Mouse (Mus musculus) cerebral cortex, adult 2 months (tissue): ENCODE measurements around the gene Fap.

ENCODE experiments used
- WGBS: fragments of 180-500 bp; shearing (Covaris S2); methylation state at CpG from one replicate; pipeline ENCODE4 v1.1.7; 2018; 5-methylcytosine and 5-hydroxymethylcytosine counted together

The Fap gene

DNA sequence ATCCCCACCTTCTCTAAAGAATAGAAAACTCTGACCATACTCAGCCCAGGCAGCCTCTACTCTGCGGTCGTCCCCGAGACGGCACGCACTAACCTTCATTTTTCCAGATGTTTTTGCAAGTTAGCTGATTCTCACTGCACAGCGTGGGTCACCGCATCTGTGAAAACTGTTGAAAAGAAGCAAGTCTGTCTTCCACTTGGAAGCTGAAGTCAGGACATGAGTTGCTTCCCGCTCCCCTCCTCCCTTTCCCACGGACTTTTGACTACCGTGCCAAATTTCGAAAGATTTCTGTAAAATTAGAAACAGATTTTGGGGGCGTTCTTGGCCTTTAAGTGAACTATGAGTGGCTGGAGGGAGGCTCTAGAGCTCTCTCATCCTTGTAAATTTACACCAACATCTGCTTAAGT is at the start of gene Fap:
Fap (minus strand) TSS at position 323 of the 407 bp plus-strand sequence.
- 47% methylated on average over 12 of the region's 12 CpGs for WGBS

GRCm38 (mm10) chr2:62623024-62623441 is 49.2 kb upstream of the Fap start:
- WGBS: 36% methylated on average over 8 of the region's 8 CpGs

DNA sequence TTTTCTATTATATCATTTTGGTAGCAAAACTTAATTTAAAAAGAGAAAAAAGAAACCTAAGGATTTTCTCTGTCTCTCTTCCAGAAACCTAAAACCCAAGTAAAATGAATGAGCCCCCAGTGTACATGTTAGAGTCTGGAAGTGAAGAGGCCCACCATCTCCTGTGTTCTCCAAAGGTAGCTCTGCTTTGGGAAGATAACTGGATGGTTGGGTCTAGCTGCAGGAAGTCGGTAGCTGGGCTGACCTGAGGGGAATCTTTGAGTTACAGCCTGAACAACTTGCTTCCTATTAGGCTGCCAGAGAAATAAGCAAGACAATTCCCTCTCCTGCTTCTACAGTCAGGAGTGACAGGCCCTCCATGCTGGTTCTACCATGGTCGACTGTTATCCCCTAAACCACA is 45.8 kb upstream of the Fap start:
- 62% methylated on average over 2 of the region's 2 CpGs for WGBS

- 80% methylated on average over 7 of the region's 7 CpGs for WGBS
Observed at GRCm38 (mm10) chr2:62618934-62619341, 45.1 kb upstream of the Fap start.

- WGBS: 92% methylated on average over 4 of the region's 4 CpGs
Observed at GRCm38 (mm10) chr2:62613133-62613532, 39.3 kb upstream of the Fap start.

DNA sequence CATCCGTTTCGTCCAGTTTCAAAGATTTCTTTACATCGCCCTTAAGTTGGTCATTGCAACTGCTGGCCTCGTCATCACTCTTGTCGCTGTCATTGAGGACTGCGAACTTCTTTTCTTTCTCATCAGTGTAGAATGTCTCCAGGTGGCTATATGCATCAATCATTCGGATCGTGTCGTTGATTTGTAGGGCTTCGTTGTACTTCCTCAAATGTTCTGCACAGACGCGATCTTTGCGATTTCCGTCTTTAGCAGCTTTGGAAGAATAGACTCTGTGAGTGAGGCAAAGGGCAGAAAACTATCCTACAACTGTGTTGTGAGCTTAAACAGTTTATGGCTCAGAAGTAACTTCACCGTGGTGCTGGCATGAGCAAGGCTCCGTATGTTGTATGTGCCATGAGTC is 32.3 kb upstream of the Fap start:
- WGBS: 91% methylated on average over 16 of the region's 16 CpGs

GRCm38 (mm10) chr2:62603530-62603929 is 29.7 kb upstream of the Fap start:
- 77% methylated on average over 5 of the region's 5 CpGs for WGBS

GRCm38 (mm10) chr2:62596586-62596985 is 22.7 kb upstream of the Fap start:
- WGBS: 89% methylated on average over 5 of the region's 5 CpGs

DNA sequence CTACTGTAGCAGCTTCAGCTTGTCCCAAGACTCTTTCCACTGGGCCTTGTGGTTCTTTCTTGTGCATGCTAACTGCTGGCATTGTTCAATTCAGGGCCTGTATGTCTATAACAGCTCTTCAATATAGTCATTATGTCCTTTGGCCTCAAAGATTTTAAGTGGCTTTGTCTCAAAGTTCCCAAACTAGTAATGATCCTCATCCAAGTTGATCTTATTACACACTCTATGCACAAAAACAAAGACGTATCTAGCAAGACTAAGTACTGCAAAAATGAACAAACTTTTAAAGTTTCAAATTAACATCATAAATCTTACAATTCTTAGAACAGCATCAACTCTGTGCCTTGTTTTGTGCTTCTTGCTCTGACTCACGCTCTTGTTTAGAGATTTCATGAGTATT is 20.6 kb upstream of the Fap start:
- WGBS: 72% methylated on average over 2 of the region's 2 CpGs

GRCm38 (mm10) chr2:62591555-62591954 is 17.7 kb upstream of the Fap start:
- WGBS: 84% methylated on average over 3 of the region's 3 CpGs

GRCm38 (mm10) chr2:62589333-62589732 is 15.5 kb upstream of the Fap start:
- 88% methylated on average over 4 of the region's 4 CpGs for whole genome bisulfite sequencing

GRCm38 (mm10) chr2:62585769-62586168 is 11.9 kb upstream of the Fap start:
- WGBS: 85% methylated on average over 5 of the region's 5 CpGs

GRCm38 (mm10) chr2:62574962-62575361 is 1.1 kb upstream of the Fap start:
- WGBS: 43% methylated on average over 3 of the region's 3 CpGs

- WGBS: 44% methylated on average over 7 of the region's 7 CpGs
Observed at GRCm38 (mm10) chr2:62574250-62574649, 375 bp upstream of the Fap start.

GRCm38 (mm10) chr2:62573099-62573752 is 649 bp downstream of the Fap start:
- 44% methylated on average over 10 of the region's 10 CpGs for WGBS

DNA sequence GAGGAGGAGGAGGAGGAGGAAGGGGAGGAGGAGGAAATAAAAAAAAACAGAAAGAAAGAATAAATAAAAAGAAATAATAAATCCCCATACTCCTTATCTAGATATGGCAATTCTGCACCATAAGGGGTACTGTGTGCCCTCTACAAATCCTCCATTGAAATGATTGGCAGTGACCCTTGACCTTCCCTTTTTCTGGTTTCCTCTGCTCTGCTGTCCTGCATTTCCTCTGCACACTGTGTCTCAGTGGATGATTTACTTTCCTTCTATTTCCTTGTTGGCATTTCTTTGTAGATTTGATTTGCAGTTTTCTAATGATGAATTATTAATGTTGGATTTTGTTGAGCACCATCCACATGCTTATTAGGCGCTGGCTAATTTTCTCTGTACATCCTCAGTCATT is 9.2 kb downstream of the Fap start:
- 94% methylated on average over 1 of the region's 1 CpGs for WGBS

DNA sequence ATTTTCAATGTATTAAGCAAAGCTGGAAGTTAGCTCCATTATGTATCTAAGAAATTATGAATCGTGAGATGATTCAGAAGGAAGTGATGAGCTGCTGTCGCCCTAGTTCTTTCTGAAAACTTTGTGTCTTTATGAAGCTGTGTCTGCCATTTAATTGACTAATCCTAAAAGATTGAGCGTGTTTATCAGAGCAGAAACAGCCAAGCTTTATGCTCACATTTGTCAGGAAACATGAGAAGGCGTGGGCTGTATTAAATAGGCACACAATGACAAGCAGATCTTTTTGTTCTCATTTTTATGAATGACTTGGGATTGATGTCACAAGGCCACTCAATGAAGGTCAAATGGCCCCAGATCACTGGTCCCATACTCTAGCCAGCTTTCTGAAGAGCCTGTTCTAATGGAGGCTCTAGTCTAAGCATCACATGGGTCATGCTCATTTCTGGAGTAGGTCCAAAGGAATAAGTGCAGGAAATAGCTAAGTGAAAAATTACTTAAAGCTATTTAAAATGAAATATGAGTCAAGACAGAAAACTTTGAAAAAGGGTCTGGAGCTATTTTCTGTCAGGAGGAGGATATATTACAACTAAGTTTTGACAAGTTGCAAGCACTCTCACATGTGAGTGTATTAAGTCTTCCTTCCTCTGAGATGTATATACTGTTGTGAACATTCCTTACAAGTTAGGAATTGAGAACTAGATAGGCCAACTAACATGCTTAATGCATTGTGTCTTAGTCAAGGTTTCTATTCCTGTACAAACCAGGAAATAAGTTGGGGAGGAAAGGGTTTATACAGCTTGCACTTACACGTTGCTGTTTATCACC is 11.0 kb downstream of the Fap start:
- 78% methylated on average over 5 of the region's 5 CpGs for WGBS

- 67% methylated on average over 2 of the region's 2 CpGs for WGBS
Observed at GRCm38 (mm10) chr2:62557417-62557816, 16.5 kb downstream of the Fap start.

- 65% methylated on average over 9 of the region's 9 CpGs for WGBS
Observed at GRCm38 (mm10) chr2:62556349-62556748, 17.5 kb downstream of the Fap start.

- whole genome bisulfite sequencing: 81% methylated on average over 3 of the region's 3 CpGs
Observed at GRCm38 (mm10) chr2:62549659-62550058, 24.2 kb downstream of the Fap start.

- 39% methylated on average over 4 of the region's 4 CpGs for WGBS
Observed at GRCm38 (mm10) chr2:62549131-62549530, 24.7 kb downstream of the Fap start.

GRCm38 (mm10) chr2:62548104-62548503 is 25.8 kb downstream of the Fap start:
- 54% methylated on average over 5 of the region's 5 CpGs for WGBS

DNA sequence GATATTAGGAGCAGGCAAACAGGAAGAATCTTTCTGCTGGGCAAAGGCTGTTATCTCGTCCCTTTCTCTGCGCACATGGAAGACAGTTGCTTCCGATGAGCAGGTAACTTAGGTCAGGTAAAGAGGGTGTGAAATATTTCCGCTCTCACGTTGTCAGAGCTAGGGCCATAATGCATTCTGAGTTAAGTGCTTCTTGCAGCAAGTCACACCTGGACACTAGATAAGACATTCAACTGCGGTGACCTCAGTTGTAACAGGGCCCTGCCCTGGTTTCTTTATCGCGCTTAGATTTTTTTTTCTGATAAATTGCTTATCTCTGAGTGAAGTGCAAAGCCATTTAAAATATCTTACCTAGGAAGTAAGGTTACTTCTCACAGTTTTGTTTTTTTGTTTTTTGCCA is 38.4 kb downstream of the Fap start:
- WGBS: 96% methylated on average over 8 of the region's 8 CpGs
